Mouse (Mus musculus): Measurements from ENCODE around the gene Hlcs.
A peak's percentile ranks its signal among the peaks of the same experiment; 100 is the strongest.

Hlcs gene

DNA sequence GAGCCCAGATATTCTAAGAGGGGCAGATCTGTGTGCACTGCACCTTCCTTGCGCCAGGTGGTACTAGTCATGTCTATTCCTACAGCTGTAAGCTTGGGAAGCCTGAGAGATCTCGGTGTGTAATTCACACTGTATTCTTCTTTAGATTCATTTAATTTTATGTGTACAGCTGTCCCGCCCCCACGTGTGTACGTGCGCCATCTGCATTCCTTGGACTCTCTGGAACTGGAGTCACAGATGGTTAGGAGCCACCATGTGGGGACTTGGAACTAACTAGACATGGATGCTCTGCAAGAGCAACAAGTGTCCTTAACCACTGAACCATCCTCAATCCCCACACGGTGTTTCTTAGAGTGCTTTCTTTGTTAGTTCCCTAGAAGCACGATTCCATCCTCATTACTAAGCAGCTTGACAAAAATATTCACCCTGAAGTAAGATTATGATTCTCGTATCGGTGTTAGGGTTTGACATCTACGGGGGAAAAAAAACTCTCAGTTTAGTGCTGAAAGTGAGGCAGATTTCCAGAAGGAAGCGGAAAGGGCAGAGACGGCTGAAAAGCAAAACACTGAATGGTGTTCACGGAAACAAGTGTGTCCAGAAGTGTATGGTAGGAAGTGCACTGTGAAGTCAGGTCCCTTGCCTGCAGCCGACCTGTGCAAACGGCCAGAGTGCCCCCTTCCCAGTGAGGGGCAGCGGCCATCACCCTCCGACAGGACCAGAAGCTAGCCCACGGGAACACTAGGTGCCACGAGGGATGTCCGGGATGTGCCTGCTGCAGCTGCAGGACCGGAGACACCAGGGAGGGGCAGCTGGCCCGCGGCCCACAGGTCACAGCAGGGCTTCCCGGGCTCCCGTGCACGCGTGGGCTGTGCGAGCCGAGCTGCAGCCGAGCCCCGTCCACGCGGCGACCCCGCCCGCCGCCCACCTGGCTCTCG, 24.0 kb downstream of the Hlcs start:
- DNase-seq (ENCODE audit: low spot score in 2 of 2): no peak

- no peak for DNase-seq (ENCODE audit: low spot score in 2 of 2)
Measured at GRCm38 (mm10) chr16:94287826-94288225, 25.5 kb downstream of the Hlcs start.

GRCm38 (mm10) chr16:94283972-94284371, 29.4 kb downstream of the Hlcs start:
- no peak for DNase-seq (ENCODE audit: low spot score in 2 of 2)

DNA sequence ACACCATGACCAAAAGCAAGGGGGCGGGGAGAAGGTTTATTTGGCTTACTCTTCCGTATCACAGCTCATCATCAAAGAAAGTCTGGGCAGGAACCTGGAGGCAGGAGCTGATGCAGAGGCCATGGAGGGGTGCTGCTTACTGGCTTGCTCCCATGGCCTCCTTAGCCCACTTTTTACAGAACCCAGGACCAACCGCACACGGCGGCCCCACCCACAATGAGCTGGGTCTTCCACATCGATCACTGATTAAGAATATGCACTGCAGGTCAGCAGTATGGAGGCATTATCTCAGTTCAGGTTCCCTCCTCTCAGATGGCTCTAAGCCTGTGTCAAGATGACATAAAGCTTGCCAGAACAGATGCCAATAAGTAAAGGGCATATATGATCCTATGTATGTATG, 42.5 kb downstream of the Hlcs start:
- DNase-seq (ENCODE audit: low spot score in 2 of 2): no peak

GRCm38 (mm10) chr16:94269635-94270034, 43.7 kb downstream of the Hlcs start:
- peak; percentile 58 to 79 for DNase-seq (ENCODE audit: low spot score in 2 of 2)

- DNase-seq (ENCODE audit: low spot score in 2 of 2): no peak
Measured at GRCm38 (mm10) chr16:94268205-94268604, 45.2 kb downstream of the Hlcs start.

DNA sequence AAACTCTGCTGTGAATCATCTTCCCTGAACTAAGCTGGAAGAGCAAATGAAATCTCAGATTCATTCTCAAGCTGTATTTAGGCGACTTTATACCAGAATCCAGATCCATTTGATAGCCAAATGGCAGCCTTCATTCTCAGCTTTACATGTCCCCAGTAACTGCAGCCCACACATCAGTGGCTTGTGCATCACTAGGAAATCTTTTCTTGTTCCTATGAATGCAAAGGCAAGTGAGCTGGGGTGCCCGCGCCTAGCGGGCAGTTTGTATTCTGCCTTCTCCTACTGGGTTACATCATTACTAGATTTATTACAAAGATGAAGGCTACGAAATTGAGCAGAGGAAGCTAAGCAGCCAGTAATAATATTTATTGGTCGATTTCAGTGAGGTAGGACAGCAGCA, 48.8 kb downstream of the Hlcs start:
- DNase-seq (ENCODE audit: low spot score in 2 of 2): no peak

DNA sequence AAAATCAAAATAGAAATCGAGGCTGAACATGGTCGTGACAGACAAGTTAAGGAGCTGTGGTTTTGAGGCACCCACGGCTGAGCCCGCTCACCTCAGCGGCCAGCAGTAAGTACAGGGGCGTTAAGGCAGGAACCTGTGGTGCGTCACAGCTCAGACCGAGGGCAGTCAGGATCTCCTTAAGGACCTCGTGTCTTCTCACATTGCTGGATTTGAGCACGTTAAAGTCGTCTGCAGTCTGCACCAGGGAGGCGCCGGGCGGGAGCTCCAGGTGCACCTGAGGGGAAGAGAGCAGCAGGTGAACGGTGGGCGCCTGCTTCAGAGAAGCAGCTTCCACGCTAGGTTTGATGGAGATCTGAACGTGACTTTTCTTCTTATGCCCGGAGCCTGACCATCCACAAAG, 50.9 kb downstream of the Hlcs start:
- no peak for DNase-seq (ENCODE audit: low spot score in 2 of 2)

DNA sequence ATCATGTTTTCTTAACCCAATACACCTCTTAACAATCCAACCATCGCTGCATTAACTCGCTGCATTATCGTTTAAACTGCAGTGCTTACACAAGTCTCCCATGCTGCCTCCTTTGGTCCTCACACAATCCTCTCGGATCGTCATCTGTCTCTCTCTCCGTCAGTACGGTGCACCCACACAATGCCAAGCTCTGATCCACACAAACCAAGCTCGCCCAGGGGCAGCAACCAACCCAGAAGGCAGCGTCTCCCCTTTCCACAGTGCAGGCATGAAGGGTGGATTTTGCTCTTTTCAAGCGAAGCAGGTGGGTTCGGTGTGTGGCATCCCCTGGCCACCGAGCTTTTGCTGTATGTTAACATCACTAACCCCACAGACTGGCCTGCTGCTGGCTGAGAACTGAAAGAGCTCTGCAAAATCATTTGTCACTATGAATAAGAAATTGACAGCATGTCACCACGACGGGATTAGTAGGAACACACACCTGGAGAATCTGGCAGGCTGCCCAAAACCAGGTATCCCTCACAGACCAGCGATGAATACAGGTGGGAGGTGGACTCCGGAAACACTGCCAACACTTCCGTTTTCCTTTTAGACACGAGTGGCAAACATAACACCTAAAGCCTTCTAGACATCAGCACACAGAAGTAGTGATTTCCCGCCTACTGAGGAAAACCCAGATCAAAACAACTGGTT, 52.3 kb downstream of the Hlcs start:
- DNase-seq (ENCODE audit: low spot score in 2 of 2): no peak

- peak; percentile 52 to 82 for DNase-seq (ENCODE audit: low spot score in 2 of 2)
Measured at GRCm38 (mm10) chr16:94258366-94259310, 54.7 kb downstream of the Hlcs start.

DNA sequence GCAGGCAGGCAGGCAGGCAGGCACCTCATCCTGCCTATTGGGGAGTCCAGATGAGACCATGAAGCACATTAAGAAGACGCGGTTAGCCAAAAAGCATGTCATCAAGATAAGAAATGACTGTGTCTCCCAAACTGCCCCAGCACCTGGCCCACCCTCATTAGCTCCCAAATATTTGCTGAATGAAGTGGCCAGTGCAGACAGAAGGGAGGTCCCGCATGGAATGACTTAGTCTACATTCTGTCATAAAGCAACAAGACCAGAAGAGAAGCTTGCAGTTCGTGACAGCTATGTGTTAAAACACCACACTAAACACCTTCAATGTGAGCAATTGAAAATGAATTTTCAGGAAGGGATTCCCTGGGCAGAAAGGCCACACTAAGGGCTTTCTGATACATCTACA, 57.8 kb downstream of the Hlcs start:
- DNase-seq (ENCODE audit: low spot score in 2 of 2): no peak

GRCm38 (mm10) chr16:94255035-94255434, 58.3 kb downstream of the Hlcs start:
- DNase-seq (ENCODE audit: low spot score in 2 of 2): no peak

DNA sequence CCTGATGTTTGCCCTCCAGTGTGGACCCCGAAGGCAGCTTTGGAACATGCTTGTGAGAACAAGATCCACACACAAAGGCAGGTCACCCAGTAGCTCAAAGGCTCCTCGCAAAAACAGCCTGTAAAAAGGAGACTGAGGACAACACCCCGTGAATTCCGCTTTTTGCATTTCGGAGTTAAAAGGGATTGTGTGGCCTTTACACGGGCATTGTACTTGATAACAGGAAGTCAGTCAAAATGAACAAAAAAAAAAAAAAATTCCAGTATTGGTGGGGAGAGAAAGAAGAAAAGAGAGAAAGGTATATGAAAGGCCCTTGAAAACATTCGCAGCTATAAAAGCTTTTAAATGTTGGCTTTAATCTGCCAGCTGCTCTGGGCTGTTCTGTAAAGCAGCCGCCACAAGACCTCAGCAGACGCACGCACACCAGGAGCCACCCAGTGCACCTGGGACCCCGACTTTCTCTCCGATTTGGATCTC, 58.9 kb downstream of the Hlcs start:
- no peak for DNase-seq (ENCODE audit: low spot score in 2 of 2)

DNA sequence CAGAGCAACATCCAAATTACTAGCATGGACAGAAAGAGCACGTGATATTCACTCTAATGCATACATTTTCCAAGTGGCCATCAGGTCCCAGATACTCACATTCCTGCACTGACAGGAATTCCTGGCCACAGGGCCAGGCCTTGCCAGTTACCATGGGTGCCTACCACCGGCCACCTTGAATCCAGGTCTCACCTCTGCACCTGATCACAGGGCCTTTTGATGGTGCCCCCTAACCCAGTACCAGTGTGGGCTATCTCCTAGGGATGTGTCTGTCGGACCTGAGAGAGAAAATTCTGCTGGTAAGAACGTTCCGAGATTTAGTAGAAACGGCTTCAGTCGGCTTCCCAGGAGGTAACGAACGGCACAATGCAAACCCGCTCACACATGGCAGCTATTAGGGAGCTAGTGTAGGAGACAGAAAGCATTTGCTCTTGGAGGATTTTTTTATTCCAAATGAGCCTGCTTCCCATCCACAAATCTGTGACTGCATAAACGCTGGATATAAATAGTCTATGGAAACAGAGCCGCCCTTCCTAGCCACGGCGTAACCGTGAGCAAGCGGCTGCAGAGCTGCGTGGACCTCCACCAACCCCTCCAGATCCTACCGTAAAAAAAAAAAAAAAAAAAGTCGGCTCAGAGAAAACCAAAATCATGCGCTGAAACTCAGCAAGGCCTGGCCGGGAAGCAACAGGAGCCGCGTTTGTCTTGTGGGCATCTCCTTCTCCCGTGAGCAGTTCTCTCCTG, 59.5 kb downstream of the Hlcs start:
- no peak for DNase-seq (ENCODE audit: low spot score in 2 of 2)

DNA sequence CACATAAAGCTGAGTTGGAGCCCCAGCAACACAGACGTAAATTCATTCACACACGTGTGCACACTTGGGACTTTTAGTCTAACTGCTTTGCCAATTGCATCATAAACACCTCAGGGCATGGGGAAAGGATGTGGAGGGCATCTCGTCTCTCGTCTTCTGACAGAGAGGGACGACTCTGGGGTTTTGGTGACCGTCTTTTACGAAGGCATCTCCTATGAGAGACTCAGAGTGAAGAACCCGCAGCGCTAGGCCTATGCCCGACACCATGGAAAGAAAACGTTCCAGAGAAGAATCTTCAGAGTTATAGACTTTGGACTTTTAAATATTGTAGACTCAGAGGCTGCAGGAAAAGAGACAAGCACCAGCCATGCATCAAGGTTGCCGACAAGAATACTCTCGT, 61.6 kb downstream of the Hlcs start:
- no peak for DNase-seq (ENCODE audit: low spot score in 2 of 2)

GRCm38 (mm10) chr16:94250640-94251349, 62.6 kb downstream of the Hlcs start:
- no peak for DNase-seq (ENCODE audit: low spot score in 2 of 2)

GRCm38 (mm10) chr16:94250136-94250535, 63.2 kb downstream of the Hlcs start:
- DNase-seq (ENCODE audit: low spot score in 2 of 2): no peak

- no peak for DNase-seq (ENCODE audit: low spot score in 2 of 2)
Measured at GRCm38 (mm10) chr16:94249666-94250065, 63.7 kb downstream of the Hlcs start.

- DNase-seq (ENCODE audit: low spot score in 2 of 2): no peak
Measured at GRCm38 (mm10) chr16:94248721-94249120, 64.7 kb downstream of the Hlcs start.

DNA sequence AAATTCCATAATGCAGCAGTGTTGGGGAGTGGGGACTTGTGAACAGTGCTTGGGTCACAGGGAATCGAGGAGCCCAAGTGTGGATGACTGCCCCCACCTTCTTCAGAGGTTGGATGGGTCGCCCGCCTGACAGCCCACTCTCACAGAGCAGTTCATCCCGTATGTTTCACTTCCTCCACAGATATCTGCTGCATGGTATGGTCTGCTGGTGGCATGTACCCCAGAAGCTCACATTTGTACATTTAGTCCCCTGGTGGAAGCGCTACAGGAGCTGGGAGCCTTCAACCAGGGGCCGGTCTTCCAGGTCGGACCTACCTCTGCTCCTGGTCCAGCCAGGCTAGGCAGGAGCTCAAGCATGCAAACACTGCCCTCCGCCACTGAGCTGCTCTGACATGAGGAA, 66.4 kb downstream of the Hlcs start:
- no peak for DNase-seq (ENCODE audit: low spot score in 2 of 2)
